Mouse (Mus musculus): ENCODE results near the gene Astn2.

DNA sequence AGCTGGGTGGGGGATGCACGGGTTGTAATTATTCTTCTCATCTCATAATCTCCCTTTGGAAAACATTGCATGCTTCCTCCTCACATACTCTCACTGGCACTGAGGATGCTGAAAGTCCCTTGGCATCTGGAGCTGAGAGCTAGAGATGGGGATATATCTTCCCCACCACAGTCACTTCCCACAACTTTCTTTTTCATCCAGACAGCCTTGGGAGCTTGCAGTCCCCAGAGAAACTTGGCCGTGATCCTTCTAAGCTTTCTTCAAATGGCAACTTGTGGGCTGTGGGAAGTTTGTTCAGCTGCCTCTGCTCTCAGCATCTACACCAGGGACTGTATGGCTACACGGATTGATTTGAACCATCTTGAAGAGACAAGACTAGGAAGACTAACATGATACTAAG lies 428.2 kb downstream of the Astn2 start:
- TF ChIP-seq POLR2A (IDR thresholded peaks at IDR 0.05; ENCODE audit: control insufficient read depth, extremely low read depth, insufficient read depth, low read length, poor library complexity) (no peak), CTCF (IDR thresholded peaks at IDR 0.05; ENCODE audit: borderline replicate concordance, control insufficient read depth, extremely low read depth, insufficient read depth, low read length, poor library complexity) (no peak)
